Mouse (Mus musculus) G1E (cell line): ENCODE results near the gene Sox14. TPM values are rescaled to one million over a fixed set of nuclear protein-coding genes. Genes with fewer than 3 reads are reported as not detected.

ENCODE experiments used
- ATAC-seq: 2 replicates; pipeline ENCODE4 v1.8.0; 2016; ENCODE audit warnings: mild to moderate bottlenecking; ENCODE audit not compliant: insufficient number of reproducible peaks, poor library complexity, low FRiP score, severe bottlenecking; ENCODE audit errors: extremely low read depth
- DNase-seq: peaks from one replicate; pipeline ENCODE4 v3.0.0; 2012; ENCODE audit warnings: low spot score
- H3K27me3 ChIP-seq: 2 replicates; pipeline ENCODE4 v1.6.1; 2012; ENCODE audit warnings: mild to moderate bottlenecking, low read length, inconsistent platforms; ENCODE audit not compliant: insufficient read depth
- H3K36me3 ChIP-seq: replicated peaks from 2 replicates; pipeline ENCODE3; 2012; ENCODE audit warnings: mild to moderate bottlenecking, inconsistent platforms
- H3K4me1 ChIP-seq: 2 replicates; pipeline ENCODE4 v1.6.1; 2012; ENCODE audit warnings: low read depth, low read length, inconsistent platforms, mixed read lengths; ENCODE audit not compliant: insufficient read depth
- H3K4me3 ChIP-seq: 2 replicates; pipeline ENCODE4 v1.5.1; 2012; ENCODE audit warnings: low read depth, mild to moderate bottlenecking, inconsistent platforms, low read length, moderate library complexity, mixed read lengths
- H3K9me3 ChIP-seq: replicated peaks from 2 replicates; pipeline ENCODE4 v1.6.1; 2012; ENCODE audit warnings: inconsistent platforms
- CTCF ChIP-seq: IDR thresholded peaks from 2 replicates; pipeline ENCODE4 v1.5.1; 2012; ENCODE audit warnings: low read depth, low read length, inconsistent platforms, mixed read lengths
- GATA1 ChIP-seq: IDR thresholded peaks from 2 replicates; pipeline ENCODE4 v1.6.1; 2012; ENCODE audit warnings: borderline replicate concordance, low read length, inconsistent platforms, mixed read lengths
- GATA2 ChIP-seq: IDR thresholded peaks from 2 replicates; pipeline ENCODE4 v1.6.1; 2012; ENCODE audit warnings: low read depth, low read length, inconsistent platforms, borderline replicate concordance
- POLR2AphosphoS5 ChIP-seq: IDR thresholded peaks from 2 replicates; pipeline ENCODE4 v1.6.1; 2012; ENCODE audit warnings: low read depth, low read length, inconsistent platforms; ENCODE audit not compliant: insufficient replicate concordance
- TAL1 ChIP-seq: conservative IDR thresholded peaks from 2 replicates; pipeline ENCODE4 v1.6.1; 2012; ENCODE audit warnings: low read depth, low read length, inconsistent platforms, mixed read lengths
- polyA plus RNA-seq: library from polyadenylated mRNA; stranded (reverse); fragments of >175 nt; gene quantifications from 2 replicates; pipeline ENCODE4 v1.2.3, GENCODE M21; 2012
- total RNA-seq, 2 experiments: library from RNA; stranded (forward) in 1 of 2; stranded (reverse) in 1 of 2; fragments of 200-1000 nt in 1 of 2; fragments of >200 nt in 1 of 2; fragmentation: Nextera tagmentation in 1 of 2; gene quantifications; 2 replicates each; pipeline ENCODE4 v1.2.3; 2014 to 2017

Sox14 gene
- total and polyA plus RNA-seq, 3 experiments, result 3.2 TPM; not detected in 2

DNA sequence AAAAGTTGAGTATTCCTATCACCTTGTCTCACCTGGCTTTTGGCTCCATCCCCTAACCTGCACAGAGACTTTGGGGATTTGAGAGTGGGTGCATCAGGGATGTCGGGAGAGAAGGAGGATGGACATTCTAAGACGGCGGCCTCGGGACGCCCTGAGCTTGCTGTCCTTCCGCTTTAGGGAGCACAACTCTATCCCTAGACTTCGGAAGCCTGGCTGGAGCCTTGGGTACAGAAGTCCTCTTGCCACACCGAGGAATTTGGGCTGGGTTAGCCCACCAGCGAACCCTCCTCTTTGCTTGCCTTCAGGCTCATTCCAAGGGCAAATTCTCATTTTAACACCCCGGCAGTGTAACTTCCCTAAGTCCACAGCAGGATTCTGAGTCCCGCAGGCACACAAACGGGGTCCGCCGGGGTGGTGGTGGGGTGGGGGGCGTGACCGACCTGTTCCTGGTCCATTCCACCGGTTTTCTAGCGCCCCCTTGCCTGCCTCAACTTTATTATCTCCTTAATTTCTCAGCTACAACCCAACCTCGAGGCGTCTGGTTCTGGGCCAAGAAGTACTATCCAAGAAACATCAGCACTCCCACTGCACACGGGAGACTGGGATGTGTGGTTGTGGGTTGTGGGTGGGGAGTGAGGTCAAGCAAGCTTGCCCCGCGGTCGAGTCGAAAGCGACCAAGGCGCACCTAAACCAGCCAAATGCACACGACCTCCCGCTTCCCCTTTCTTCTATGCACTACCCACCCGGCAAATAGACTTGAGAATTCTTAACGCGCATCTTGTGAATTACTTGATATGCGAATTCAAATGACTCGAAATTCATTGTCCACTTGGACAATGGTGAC lies 5.8 kb downstream of the Sox14 start:
- Histone ChIP-seq H3K4me1 (no peaks in the 10 kb centered on the region), H3K36me3 (no peaks in the 10 kb centered on the region), H3K4me3 (no peak overlapping the region), H3K9me3 (peaks cover 62% of the 10 kb centered on the region), H3K27me3 (no peaks in the 10 kb centered on the region)
- DNase-seq (no peak), ATAC-seq (no peak)
- no peak for TF ChIP-seq GATA1
- TF ChIP-seq POLR2AphosphoS5, result no peak
- TF ChIP-seq TAL1, result no peak
- TF ChIP-seq CTCF, result no peak
- TF ChIP-seq GATA2, result no peak

DNA sequence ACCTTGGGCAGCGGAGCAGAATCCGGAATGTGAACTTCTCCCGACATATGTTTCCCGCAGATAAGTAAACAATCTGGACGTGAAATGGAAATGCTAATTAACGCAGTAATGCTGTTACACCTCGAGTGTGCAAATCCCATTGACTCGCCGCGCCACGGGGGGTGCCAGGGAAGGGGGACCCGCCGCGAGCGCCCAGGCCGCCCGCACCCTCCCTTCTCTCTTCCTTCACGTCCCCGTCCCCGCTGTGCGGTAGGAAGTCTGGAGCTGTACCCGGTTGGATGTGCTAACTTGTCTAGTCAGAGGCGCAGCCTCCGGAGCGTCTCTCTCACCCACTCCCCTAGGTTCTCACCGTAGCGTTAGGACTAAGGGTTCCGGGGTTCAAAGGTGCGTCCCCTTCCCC lies 6.7 kb downstream of the Sox14 start:
- DNase-seq (no peak), ATAC-seq (no peak)
- Histone ChIP-seq H3K36me3 (no peaks in the 10 kb centered on the region), H3K4me1 (no peaks in the 10 kb centered on the region), H3K9me3 (peaks cover 60% of the 10 kb centered on the region), H3K4me3 (no peak overlapping the region), H3K27me3 (no peaks in the 10 kb centered on the region)
- TF ChIP-seq GATA1, result no peak
- TF ChIP-seq GATA2, result no peak
- no peak for TF ChIP-seq POLR2AphosphoS5
- TF ChIP-seq CTCF, result no peak
- no peak for TF ChIP-seq TAL1

DNA sequence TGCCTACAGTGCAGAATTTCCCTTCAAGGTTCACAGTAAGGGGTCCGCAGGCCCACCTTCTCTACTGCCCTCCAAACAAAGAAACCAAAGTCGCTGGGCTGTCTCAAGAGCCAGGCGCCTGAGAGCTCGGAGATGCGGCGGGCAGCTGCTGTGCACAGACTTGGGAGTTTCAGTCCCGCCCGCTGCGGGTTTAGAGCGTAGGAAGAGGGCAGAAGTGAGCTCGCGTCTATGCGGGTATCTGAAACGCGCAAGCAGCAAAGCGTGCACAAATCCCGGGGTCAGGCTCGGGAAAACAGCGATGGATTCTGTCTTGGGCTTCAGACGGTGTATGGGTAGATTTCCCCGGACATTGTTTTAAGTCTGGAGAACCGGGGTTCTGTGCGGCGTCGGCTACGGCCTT lies 7.4 kb downstream of the Sox14 start:
- DNase-seq, result no peak
- H3K4me3 ChIP-seq, result no peak overlapping the region
- H3K4me1 ChIP-seq, result no peaks in the 10 kb centered on the region
- TF ChIP-seq POLR2AphosphoS5 (no peak), GATA1 (no peak), TAL1 (no peak), GATA2 (no peak), CTCF (no peak)
- no peaks in the 10 kb centered on the region for H3K27me3 ChIP-seq
- H3K9me3 ChIP-seq, result peaks cover 61% of the 10 kb centered on the region
- ATAC-seq, result no peak
- no peaks in the 10 kb centered on the region for H3K36me3 ChIP-seq

DNA sequence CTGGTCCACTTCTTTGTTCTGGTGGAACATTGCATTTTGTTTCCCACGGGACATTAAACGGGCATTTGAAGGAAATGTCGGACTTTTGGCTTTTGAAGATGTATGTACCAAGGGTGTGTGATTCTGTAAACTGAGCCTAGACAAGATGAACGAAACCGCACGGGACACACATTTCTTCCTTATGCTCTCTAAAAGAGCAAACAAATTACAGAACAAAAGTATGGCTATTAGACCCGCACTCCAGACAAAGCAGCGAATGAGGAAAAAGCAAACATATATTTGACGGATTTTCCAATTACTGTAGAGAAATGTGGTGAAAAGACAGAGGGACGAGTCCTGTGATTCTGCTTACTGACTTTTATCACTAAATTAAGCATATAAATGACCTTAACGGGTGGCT lies 7.9 kb downstream of the Sox14 start:
- ATAC-seq, result no peak
- H3K4me3 ChIP-seq, result no peak overlapping the region
- no peak for DNase-seq
- no peaks in the 10 kb centered on the region for H3K36me3 ChIP-seq
- H3K9me3 ChIP-seq, result peaks cover 60% of the 10 kb centered on the region
- TF ChIP-seq GATA2 (no peak), TAL1 (no peak), POLR2AphosphoS5 (no peak), CTCF (no peak), GATA1 (no peak)
- H3K4me1 ChIP-seq, result no peaks in the 10 kb centered on the region
- no peaks in the 10 kb centered on the region for H3K27me3 ChIP-seq

DNA sequence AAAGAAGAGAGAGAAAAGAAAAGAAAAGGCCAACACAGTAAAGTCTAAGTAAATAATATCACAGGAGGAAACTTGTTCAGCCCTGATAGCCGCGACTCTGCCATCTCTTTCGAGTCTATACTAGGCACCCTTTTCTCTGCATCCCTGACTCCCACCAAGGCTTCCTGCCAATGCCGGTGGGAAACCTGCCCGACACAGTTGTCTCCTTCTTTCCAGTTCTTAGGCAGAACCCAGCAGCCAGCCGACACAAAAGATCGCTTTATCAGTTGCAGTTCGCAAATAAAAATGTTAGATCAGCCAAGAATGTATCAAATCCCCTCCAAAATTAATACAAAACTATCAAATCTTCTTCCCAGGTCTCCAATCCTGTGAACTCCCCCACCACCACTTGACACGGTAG lies 13.0 kb downstream of the Sox14 start:
- peaks cover 37% of the 10 kb centered on the region for H3K9me3 ChIP-seq
- no peaks in the 10 kb centered on the region for H3K27me3 ChIP-seq
- ATAC-seq (no peak), DNase-seq (no peak)
- no peaks in the 10 kb centered on the region for H3K4me1 ChIP-seq
- H3K36me3 ChIP-seq, result no peaks in the 10 kb centered on the region
- TF ChIP-seq POLR2AphosphoS5 (no peak), CTCF (no peak), GATA1 (no peak), GATA2 (no peak), TAL1 (no peak)
- no peak overlapping the region for H3K4me3 ChIP-seq

DNA sequence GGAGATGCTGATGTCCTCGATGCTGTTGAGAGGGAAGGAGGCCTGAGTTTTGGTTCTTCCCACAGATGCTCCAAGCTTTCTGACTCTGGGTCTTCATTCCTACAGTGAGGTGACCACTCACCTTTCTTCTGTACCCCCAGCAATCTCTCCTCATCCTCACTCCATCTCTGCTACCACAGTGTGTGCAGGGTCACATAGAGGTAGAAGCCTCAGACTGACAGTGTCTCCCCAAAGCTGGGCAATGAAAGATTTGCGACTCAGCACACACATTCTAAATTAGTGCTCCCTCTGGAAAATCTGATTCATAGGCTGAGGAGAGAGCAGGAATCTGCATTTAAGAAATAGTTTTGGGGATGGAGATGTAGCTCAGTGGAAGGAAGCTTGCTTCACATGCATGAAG lies 21.5 kb downstream of the Sox14 start:
- DNase-seq, result no peak
- ATAC-seq, result no peak
- Histone ChIP-seq H3K9me3 (peaks cover 42% of the 10 kb centered on the region), H3K27me3 (no peaks in the 10 kb centered on the region), H3K36me3 (no peaks in the 10 kb centered on the region), H3K4me3 (no peak overlapping the region), H3K4me1 (no peaks in the 10 kb centered on the region)
- TF ChIP-seq CTCF (no peak), GATA1 (no peak), GATA2 (no peak), POLR2AphosphoS5 (no peak), TAL1 (no peak)
